Mouse (Mus musculus): ENCODE results near the gene Golph3l. TPM values are rescaled to one million over a fixed set of nuclear protein-coding genes. Genes with fewer than 3 reads are reported as not detected.

The Golph3l gene
- 55.8 TPM for polyA plus RNA-seq (2017; shearing (Covaris generic))

DNA sequence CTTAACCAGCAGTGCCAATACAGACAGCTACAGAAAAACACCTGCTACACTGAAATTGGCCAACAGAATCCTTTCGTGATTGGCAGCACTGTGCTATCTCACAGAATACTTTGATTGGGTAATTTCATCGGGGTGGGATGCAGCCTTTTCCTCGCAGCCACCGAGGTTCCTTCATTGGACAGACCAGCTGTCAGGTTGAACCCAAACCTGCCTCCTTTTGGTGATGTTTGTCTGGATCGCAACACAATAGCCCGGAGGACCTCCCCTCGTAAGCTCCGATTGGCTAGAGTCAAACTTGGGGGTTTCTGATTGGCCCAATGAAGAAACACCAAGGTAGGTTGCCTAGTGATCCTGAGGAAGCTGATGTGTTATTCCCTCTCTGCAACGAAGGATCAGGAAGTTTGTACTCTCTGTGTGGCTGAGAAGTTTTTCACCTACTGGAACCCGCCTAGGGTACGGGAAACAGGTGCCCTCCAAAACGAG is at the start of gene Golph3l:
Golph3l (plus strand) TSS at position 331 of the 483 bp plus-strand sequence.

DNA sequence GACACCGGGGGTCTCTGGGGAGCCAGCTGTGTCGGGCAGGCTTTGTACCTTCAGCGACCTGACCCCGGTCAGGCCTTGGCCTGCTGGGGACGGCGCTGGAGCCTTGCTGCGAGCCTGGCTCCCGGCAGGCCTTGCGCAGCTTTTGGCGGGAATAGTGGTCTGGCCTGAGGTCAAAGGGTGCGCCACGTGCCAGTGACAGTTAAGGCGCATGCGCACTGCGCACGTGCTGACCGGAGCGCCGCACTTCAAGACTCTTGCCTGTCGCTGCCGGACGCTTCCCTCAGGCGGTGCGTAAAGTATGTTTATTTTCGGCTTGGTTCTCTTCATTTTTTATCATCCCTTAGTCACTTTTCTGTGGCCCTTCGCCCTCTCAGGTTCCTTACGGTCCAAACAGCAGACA is 29.3 kb upstream of the Golph3l start, which contains the start of gene Hormad1:
Hormad1 (plus strand) TSS at position 241 of the 400 bp plus-strand sequence.

DNA sequence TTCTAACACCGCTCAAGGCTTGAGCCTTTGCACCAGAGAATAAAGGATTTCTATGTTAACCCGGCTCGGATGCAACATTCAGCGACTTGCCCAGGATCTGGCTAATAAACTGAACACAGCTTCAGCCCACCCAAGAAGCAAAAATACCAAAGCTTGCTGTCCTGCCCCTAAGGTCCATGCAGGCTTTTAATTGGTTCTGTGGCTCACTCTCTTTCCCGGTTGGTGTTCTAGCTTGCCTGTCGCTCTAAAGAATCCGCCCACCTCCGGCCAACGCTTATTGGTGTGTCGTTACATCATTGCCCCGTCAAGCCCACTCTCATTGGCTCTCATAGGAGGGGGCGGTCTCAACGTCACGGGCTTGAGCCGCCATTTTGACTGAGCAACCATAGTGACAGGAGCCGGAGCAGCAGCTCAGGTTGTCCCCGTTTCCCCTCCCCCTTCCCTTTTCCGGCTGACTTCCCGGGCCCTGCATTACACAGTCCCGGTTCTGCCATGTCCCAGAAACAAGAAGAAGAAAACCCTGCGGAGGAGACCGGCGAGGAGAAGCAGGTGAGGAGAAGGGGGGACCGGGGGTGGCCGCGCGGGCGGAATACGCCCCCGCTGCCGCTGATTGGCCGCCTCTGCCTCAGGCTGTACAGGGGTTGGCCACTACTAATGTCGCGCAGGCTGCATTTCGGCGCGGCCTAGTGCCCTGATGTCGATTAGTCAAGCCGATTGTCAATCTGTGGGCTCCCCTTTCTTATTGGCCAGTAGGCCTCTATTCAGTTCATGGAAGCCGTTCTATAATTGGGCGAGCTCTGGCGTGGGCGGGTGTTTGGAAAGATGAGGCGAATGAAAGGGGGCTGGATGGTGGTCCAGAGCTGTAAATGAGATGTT is 36.1 kb downstream of the Golph3l start, which contains the start of gene Ensa:
Ensa (plus strand) TSS at position 366 of the 876 bp plus-strand sequence.

DNA sequence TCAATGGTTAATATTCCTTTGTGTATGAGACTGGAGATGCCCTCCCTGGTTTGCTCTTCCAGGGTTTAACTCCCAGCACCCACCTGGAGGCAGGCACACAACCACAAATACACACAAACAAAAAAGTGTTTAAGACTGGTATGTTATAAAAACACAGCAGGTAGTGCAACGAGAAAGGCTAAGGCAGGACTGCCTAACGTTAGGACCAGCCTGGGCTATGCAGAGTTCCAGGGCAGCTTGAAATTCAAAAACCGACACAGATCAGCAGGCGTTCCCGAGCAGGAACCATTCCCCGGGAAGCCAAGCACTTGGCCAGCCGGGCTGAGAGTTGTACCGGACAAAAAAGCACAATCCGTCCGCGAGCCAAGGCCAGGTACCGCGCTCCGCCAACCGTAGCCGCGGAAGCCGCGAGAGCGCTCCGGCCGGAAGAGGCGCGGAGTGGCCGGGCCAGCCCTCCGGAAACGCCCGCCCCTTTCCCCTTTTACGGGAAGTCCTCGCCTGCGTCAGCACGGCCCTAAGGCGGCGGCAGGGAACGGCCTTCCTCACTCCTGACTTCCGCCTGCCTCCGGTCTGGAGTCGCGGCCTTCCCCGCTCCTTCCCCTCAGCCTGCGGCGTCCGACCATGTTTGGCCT is 69.6 kb downstream of the Golph3l start, which contains the start of gene Mcl1:
Mcl1 (plus strand) TSS at position 553 of the 632 bp plus-strand sequence.

Other genes starting within 250 kb of the Golph3l start
- gene Setdb1, start 231.7 kb upstream of the Golph3l start, polyA plus RNA-seq (2017; shearing (Covaris generic)): 49.6 TPM
- gene 4930558C23Rik, start 186.1 kb upstream of the Golph3l start, polyA plus RNA-seq (2017; shearing (Covaris generic)): not detected
- gene Arnt, start 154.5 kb upstream of the Golph3l start, polyA plus RNA-seq (2017; shearing (Covaris generic)): 60.8 TPM
- 0.19 TPM for gene Ctsk, start 89.7 kb upstream of the Golph3l start, polyA plus RNA-seq (2017; shearing (Covaris generic))
- 386 TPM for gene Ctss, start 62.1 kb upstream of the Golph3l start, polyA plus RNA-seq (2017; shearing (Covaris generic))
- gene Hormad1, start 29.3 kb upstream of the Golph3l start, polyA plus RNA-seq (2017; shearing (Covaris generic)): not detected
- 96.7 TPM for gene Ensa, start 36.1 kb downstream of the Golph3l start, polyA plus RNA-seq (2017; shearing (Covaris generic))
- gene Mcl1, start 69.9 kb downstream of the Golph3l start, polyA plus RNA-seq (2017; shearing (Covaris generic)): 42.6 TPM
- gene Adamtsl4, start 99.0 kb downstream of the Golph3l start, polyA plus RNA-seq (2017; shearing (Covaris generic)): 10.5 TPM
- gene Ecm1, start 150.6 kb downstream of the Golph3l start, polyA plus RNA-seq (2017; shearing (Covaris generic)): 235 TPM
- 88.7 TPM for gene Tars2, start 171.3 kb downstream of the Golph3l start, polyA plus RNA-seq (2017; shearing (Covaris generic))
- gene Rprd2, start 229.9 kb downstream of the Golph3l start, polyA plus RNA-seq (2017; shearing (Covaris generic)): 16.8 TPM

Measured in CD4-positive, CD25-positive, alpha-beta regulatory T cell, adult 9 weeks (primary cell).